Mouse (Mus musculus) forebrain, embryonic 14.5 days (tissue): ENCODE data around the gene G6pd2. TPM values are rescaled to one million over a fixed set of nuclear protein-coding genes. Genes with fewer than 3 reads are reported as not detected.

Source experiments
- ATAC-seq: fragments of 200-750 bp; cut with Nextera tagmentation; 2 replicates; pipeline ENCODE4 v1.8.0; 2017; ENCODE audit warnings: mild to moderate bottlenecking, moderate library complexity
- DNase-seq: peaks from one replicate; pipeline ENCODE4 v3.0.0-alpha.2; 2015; ENCODE audit warnings: low spot score
- H3K27ac ChIP-seq: fragments of 300-500 bp; sonication (generic); 2 replicates; pipeline ENCODE4 v1.5.1; 2014; ENCODE audit warnings: low read depth, mild to moderate bottlenecking, control low read depth, low read length, moderate library complexity
- H3K27me3 ChIP-seq: fragments of 300-500 bp; sonication (generic); replicated peaks from 2 replicates; pipeline ENCODE4 v1.6.1; 2014; ENCODE audit warnings: low read length, control low read depth, mixed read lengths; ENCODE audit not compliant: control insufficient read depth, insufficient read depth
- H3K36me3 ChIP-seq: fragments of 300-500 bp; sonication (generic); 2 replicates; pipeline ENCODE4 v1.6.1; 2014; ENCODE audit warnings: low read length, control low read depth; ENCODE audit not compliant: control insufficient read depth, insufficient read depth
- H3K4me1 ChIP-seq: fragments of 300-500 bp; sonication (generic); 2 replicates; pipeline ENCODE4 v1.6.1; 2014; ENCODE audit warnings: antibody characterized with exemption, low read length, control low read depth; ENCODE audit not compliant: control insufficient read depth, insufficient read depth
- H3K4me2 ChIP-seq: fragments of 300-500 bp; sonication (generic); 2 replicates; pipeline ENCODE4 v1.6.1; 2014; ENCODE audit warnings: mild to moderate bottlenecking, control low read depth, low read length
- H3K4me3 ChIP-seq: fragments of 300-500 bp; sonication (generic); 2 replicates; pipeline ENCODE4 v1.5.1; 2014; ENCODE audit warnings: low read depth, low read length, control low read depth
- H3K9ac ChIP-seq: fragments of 300-500 bp; sonication (generic); 2 replicates; pipeline ENCODE4 v1.6.1; 2014; ENCODE audit warnings: mild to moderate bottlenecking, low read length, control low read depth, moderate library complexity
- H3K9me3 ChIP-seq: fragments of 300-500 bp; sonication (generic); replicated peaks from 2 replicates; pipeline ENCODE4 v1.6.1; 2016; ENCODE audit warnings: low read length, control low read depth, mixed read lengths; ENCODE audit not compliant: control insufficient read depth
- WGBS: fragments of 180-500 bp; shearing (Covaris S2); extraction: QIAGEN DNeasy Blood & Tissue Kit; methylation state at CpG from one replicate; pipeline ENCODE4 v1.1.7; 2014; 5-methylcytosine and 5-hydroxymethylcytosine counted together
- polyA plus RNA-seq: library from polyadenylated mRNA; unstranded; fragments of >200 nt; fragmentation: Nextera tagmentation; extraction: Ambion mirVana; gene quantifications from 2 replicates; pipeline ENCODE4 v1.2.1, GENCODE M21; 2014

The G6pd2 gene
- not detected in 2 replicates for polyA plus RNA-seq

DNA sequence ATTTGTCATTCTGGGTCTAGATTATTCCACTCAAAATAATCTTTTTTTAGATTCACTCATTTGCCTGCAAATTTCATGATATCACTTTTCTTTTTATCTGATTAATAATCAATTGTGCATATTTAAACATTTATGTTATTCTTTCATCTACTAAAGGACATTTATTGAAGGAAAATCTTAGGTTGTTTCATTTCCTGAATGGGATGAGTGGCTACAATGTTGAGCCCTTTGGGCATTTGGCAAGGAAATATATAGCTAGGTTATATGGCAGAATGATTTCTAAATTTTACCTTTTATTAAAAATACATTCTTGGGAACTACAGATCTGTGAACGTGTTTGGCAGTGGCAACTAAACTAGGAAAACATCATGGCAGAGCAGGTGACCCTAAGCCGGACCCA, at the start of gene G6pd2:
Gene G6pd2 (plus strand): TSS at position 301 of the 400 bp plus-strand sequence.
- Histone ChIP-seq H3K27me3 (no peaks in the 10 kb centered on the region), H3K36me3 (no peaks in the 10 kb centered on the region)
- 91% methylated on average over 2 of the region's 2 CpGs for WGBS

DNA sequence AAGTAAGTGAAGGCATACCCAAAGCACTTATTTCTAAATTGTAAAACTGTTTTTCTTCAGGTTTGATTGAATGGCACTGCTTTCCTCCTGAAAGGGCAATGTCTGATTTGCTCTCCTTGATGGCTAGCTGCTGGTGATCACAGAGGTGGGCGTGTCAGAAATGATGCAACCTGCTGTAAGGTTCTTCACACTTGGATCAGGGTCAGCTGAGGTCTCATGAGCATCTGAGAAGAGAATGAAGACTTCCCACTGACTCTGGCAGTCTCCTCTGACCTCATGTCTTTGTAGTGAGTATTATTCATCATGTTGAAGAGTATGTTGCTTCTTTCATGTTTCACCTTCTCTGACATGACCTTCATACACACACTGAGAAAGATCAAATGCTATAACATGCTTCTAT, 44.4 kb upstream of the G6pd2 start:
- Histone ChIP-seq H3K9ac (no peak overlapping the region), H3K4me1 (no peaks in the 10 kb centered on the region)

More for the DNA sequence above, at the start of gene G6pd2:
- DNase-seq (no peak), ATAC-seq (no peak)
- no peak within 1 kb of the TSS for H3K4me3 ChIP-seq
- no peaks in the 10 kb centered on the region for H3K9me3 ChIP-seq
- no peak within 1 kb of the TSS for H3K4me2 ChIP-seq
- H3K27ac ChIP-seq, result no peak within 1 kb of the TSS
- no peak within 1 kb of the TSS for H3K9ac ChIP-seq
- no peaks in the 10 kb centered on the region for H3K4me1 ChIP-seq

DNA sequence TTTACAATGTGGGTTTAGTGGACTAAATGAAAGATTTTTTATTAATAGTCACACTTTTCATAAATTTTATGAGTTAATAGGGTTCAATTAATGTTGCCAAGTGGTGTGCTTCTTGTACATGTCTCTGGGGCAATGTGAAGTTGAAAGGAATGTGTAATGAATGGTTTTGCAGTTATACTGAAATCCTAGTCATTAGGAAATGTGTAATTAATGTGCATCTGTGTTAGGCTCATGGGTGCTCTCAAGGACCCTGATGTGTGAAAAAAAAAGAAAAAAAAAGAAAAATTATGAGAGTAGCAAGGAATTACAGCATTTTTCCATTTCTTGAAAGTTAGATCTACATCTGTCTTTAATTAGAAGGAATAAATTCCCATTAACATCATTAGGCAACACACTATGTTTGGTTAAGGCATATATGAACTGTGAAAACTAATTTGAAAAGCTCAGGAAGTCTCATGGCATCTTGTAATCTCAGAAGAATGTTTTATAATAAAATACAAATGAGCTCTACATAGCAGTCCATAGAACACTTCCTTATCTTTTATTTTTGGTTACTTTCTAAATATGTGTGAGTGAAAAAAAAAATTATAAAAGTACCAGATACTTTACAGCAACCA, 24.4 kb downstream of the G6pd2 start:
- Histone ChIP-seq H3K4me3 (no peak overlapping the region), H3K36me3 (no peaks in the 10 kb centered on the region), H3K9me3 (no peaks in the 10 kb centered on the region), H3K27me3 (no peaks in the 10 kb centered on the region), H3K4me2 (no peak overlapping the region), H3K27ac (no peak overlapping the region), H3K4me1 (no peaks in the 10 kb centered on the region), H3K9ac (no peak overlapping the region)
- ATAC-seq (no peak), DNase-seq (no peak)

More for the DNA sequence above, 44.4 kb upstream of the G6pd2 start:
- H3K27ac ChIP-seq, result no peak overlapping the region
- H3K27me3 ChIP-seq, result no peaks in the 10 kb centered on the region
- H3K4me3 ChIP-seq, result no peak overlapping the region
- DNase-seq (no peak), ATAC-seq (no peak)
- no peak overlapping the region for H3K4me2 ChIP-seq
- H3K9me3 ChIP-seq, result no peaks in the 10 kb centered on the region
- 70% methylated on average over 1 of the region's 1 CpGs for WGBS
- no peaks in the 10 kb centered on the region for H3K36me3 ChIP-seq

DNA sequence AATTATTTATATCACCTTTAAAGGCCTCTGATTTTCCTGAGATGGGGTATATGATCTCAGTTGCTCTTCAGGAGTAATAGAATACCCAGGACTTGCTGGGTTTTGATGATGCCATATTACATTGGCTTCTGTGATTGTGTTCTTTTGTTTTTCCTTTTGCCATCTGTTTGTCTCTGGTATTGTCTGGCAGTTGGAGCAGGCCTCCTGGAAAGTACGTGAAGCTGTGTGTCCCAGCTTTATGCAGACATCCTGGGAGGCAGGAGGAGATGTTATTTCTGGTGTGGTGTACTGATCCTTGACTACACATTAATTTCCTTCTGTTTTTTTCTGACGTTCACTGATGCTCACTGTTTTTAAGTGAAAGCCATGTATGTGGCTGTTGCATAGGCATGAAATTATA, 35.3 kb downstream of the G6pd2 start:
- WGBS, result 75% methylated on average over 2 of the region's 2 CpGs
- no peaks in the 10 kb centered on the region for H3K36me3 ChIP-seq
- H3K9ac ChIP-seq, result no peak overlapping the region
- no peaks in the 10 kb centered on the region for H3K4me1 ChIP-seq
- no peak overlapping the region for H3K27ac ChIP-seq
- H3K4me3 ChIP-seq, result no peak overlapping the region
- no peak overlapping the region for H3K4me2 ChIP-seq
- ATAC-seq (no peak), DNase-seq (no peak)
- H3K27me3 ChIP-seq, result no peaks in the 10 kb centered on the region
- no peaks in the 10 kb centered on the region for H3K9me3 ChIP-seq
